Mouse (Mus musculus) erythroblast, embryonic 14.5 days (primary cell): ENCODE results near the gene Lrch1. TPM values are rescaled to one million over a fixed set of nuclear protein-coding genes. Genes with fewer than 3 reads are reported as not detected.

Source experiments
- H3K27me3 ChIP-seq: 2 replicates; pipeline ENCODE4 v1.6.1; 2012; ENCODE audit warnings: inconsistent platforms; ENCODE audit not compliant: control insufficient read depth
- H3K36me3 ChIP-seq: 2 replicates; pipeline ENCODE4 v1.6.1; 2012; ENCODE audit warnings: mild to moderate bottlenecking, inconsistent platforms; ENCODE audit not compliant: control insufficient read depth
- H3K4me1 ChIP-seq: 2 replicates; pipeline ENCODE4 v1.6.1; 2012; ENCODE audit warnings: inconsistent platforms; ENCODE audit not compliant: control insufficient read depth
- H3K4me3 ChIP-seq: replicated peaks from 2 replicates; pipeline ENCODE3; 2012; ENCODE audit warnings: moderate library complexity, mild to moderate bottlenecking, inconsistent platforms
- H3K9me3 ChIP-seq: 2 replicates; pipeline ENCODE4 v1.6.1; 2012; ENCODE audit warnings: low read length, inconsistent platforms, mixed read lengths; ENCODE audit not compliant: control insufficient read depth
- GATA1 ChIP-seq: IDR thresholded peaks from 2 replicates; pipeline ENCODE4 v1.6.1; 2012; ENCODE audit warnings: low read length, inconsistent platforms, mixed read lengths
- TAL1 ChIP-seq: IDR thresholded peaks from 3 replicates; pipeline ENCODE4 v1.6.1; 2012; ENCODE audit warnings: low read length, inconsistent platforms, mixed read lengths
- polyA plus RNA-seq: library from polyadenylated mRNA; stranded (reverse); fragments of >175 nt; gene quantifications from 2 replicates; pipeline ENCODE4 v1.2.3, GENCODE M21; 2012

The Lrch1 gene
- polyA plus RNA-seq, 1 experiment: 0.31 TPM

DNA sequence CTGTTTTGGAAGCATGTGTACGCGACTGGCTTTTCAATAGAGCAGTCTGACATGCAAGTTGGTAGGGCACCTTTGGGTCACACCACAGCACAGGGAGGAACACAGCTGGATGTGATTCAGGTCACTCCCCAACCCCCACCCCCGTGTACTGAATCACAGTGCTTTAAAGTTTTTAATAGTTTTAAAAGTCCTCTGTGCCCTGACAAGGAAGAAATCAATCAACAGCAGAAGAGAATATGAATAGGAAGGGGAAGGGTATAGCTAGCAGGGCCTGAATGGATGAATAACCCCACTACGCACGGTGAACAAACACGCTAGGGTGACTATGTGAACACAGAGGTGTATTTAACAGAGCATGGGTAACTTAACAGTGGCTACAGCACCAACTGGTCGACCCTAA lies 6.1 kb downstream of the Lrch1 start:
- TF ChIP-seq GATA1: no peak
- TF ChIP-seq TAL1: no peak
- H3K27me3 ChIP-seq: no peaks in the 10 kb centered on the region
- peaks cover 19% of the 10 kb centered on the region for H3K36me3 ChIP-seq
- peaks cover 52% of the 10 kb centered on the region for H3K4me1 ChIP-seq
- no peaks in the 10 kb centered on the region for H3K9me3 ChIP-seq
- H3K4me3 ChIP-seq: no peak overlapping the region

GRCm38 (mm10) chr14:74940741-74941140 lies 6.9 kb downstream of the Lrch1 start:
- Histone ChIP-seq H3K9me3 (no peaks in the 10 kb centered on the region), H3K4me3 (no peak overlapping the region), H3K36me3 (peaks cover 19% of the 10 kb centered on the region), H3K4me1 (peaks cover 50% of the 10 kb centered on the region), H3K27me3 (no peaks in the 10 kb centered on the region)
- TF ChIP-seq GATA1 (no peak), TAL1 (no peak)

- Histone ChIP-seq H3K9me3 (no peaks in the 10 kb centered on the region), H3K36me3 (peaks cover 17% of the 10 kb centered on the region), H3K4me1 (peaks cover 38% of the 10 kb centered on the region), H3K4me3 (no peak overlapping the region), H3K27me3 (no peaks in the 10 kb centered on the region)
- TF ChIP-seq GATA1 (no peak), TAL1 (no peak)
Observed at GRCm38 (mm10) chr14:74939355-74939754, 8.3 kb downstream of the Lrch1 start.

DNA sequence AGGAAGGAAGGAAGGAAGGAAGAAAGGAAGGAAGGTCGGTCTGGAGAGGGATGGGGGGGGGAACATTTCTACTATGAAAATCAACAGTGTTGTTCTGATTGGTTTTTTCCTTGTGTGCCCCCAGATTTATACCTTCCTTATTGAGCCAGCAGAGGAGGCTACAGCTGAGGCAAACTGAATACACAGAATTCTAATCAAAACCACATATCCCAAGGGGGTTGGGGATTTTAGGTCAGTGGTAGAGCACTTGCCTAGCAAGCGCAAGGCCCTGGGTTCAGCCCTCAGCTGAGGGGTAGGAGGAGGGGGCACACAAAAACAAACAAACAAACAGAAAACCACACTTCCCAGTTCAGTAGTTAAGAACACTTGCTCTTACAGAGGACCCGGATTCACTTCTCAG lies 8.8 kb downstream of the Lrch1 start:
- TF ChIP-seq GATA1 (no peak), TAL1 (no peak)
- Histone ChIP-seq H3K36me3 (peaks cover 17% of the 10 kb centered on the region), H3K27me3 (no peaks in the 10 kb centered on the region), H3K4me1 (peaks cover 38% of the 10 kb centered on the region), H3K9me3 (no peaks in the 10 kb centered on the region), H3K4me3 (no peak overlapping the region)

- H3K4me1 ChIP-seq: peaks cover 34% of the 10 kb centered on the region
- peaks cover 13% of the 10 kb centered on the region for H3K36me3 ChIP-seq
- no peak overlapping the region for H3K4me3 ChIP-seq
- H3K27me3 ChIP-seq: no peaks in the 10 kb centered on the region
- H3K9me3 ChIP-seq: no peaks in the 10 kb centered on the region
- TF ChIP-seq TAL1 (no peak), GATA1 (no peak)
Observed at GRCm38 (mm10) chr14:74936557-74937261, 11.0 kb downstream of the Lrch1 start.

DNA sequence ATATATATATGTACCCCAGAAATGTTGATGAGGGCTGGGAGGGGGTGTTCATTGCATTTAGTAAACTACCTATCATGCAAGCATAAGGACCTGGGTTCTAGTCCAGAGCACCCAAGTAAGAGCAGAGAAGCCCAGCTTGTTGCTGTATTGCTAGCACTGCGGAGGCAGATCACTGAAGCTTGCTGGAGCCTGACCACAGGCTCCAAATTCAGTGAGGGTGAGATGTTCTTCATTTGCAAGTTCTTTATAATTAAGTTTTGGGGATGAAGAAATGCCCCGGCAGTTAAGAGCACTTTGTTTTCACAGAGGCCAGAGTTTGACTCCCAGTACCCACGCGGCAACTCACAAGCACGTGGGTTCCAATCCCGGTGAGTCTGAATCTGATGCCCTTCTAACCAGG lies 12.6 kb downstream of the Lrch1 start:
- Histone ChIP-seq H3K36me3 (peaks cover 3% of the 10 kb centered on the region), H3K4me3 (no peak overlapping the region)

DNA sequence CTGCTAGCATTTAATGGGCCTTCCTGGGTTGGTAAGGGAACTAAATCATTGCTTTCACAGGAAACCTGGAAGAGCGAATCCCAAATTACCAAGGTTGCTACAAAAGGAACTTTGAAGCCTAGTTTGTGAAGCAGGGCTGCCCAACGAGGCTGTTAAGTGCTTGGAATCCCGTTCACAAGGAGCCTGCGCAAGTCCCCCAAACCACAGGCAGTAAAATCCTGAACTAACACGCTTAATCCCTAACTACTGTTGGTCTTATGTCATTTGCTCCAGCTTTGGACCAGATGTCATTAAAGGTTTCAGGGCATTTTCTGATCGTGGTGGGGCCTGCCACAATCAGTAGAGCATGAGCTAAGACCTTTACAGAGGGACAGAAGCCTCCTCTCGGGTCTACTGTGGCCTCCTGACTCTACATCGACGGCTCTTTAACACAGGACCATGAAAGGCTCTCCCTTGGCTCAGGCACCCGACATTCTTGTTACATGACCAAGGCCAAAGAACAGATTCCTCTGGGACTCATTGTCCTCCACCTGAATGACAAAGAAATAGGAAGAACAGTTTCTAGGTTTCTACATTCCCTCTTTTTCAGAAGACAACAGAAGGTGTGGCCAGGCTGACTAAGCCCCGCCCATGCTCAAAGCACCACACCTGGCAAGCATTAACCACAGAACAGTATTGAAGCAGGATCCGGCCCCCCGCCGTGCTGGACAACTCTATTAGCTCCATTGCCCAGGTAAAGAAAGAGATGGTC lies 13.5 kb downstream of the Lrch1 start:
- Histone ChIP-seq H3K4me3 (no peak overlapping the region), H3K9me3 (no peaks in the 10 kb centered on the region), H3K4me1 (peaks cover 39% of the 10 kb centered on the region), H3K36me3 (peaks cover 4% of the 10 kb centered on the region), H3K27me3 (no peaks in the 10 kb centered on the region)
- TF ChIP-seq GATA1 (no peak), TAL1 (no peak)

More for the DNA sequence above, 12.6 kb downstream of the Lrch1 start:
- TF ChIP-seq TAL1: no peak
- Histone ChIP-seq H3K9me3 (no peaks in the 10 kb centered on the region), H3K27me3 (no peaks in the 10 kb centered on the region), H3K4me1 (peaks cover 33% of the 10 kb centered on the region)

DNA sequence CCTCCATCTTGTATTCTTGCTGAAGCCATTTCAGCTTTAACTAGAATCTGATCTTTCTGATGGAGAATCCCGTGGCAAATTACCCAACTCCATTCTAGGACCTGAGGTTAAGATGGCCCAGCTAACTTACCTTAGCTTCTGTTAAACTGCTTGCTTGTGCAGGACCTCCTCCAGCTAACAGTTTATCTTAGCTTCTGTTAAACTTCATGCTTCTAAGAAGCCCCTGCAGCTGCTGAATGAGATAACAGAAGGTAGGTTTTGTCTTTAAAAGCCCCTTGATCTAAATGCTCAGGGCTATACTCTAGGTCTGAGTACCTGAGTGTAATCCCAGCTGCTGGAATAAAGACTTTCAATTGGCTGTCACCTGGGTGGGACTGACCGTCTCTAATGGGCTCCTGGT lies 17.9 kb downstream of the Lrch1 start:
- H3K9me3 ChIP-seq: no peaks in the 10 kb centered on the region
- TF ChIP-seq GATA1 (no peak), TAL1 (no peak)
- no peaks in the 10 kb centered on the region for H3K27me3 ChIP-seq
- H3K4me3 ChIP-seq: no peak overlapping the region
- peaks cover 9% of the 10 kb centered on the region for H3K36me3 ChIP-seq
- peaks cover 23% of the 10 kb centered on the region for H3K4me1 ChIP-seq

GRCm38 (mm10) chr14:74928809-74929432 lies 18.8 kb downstream of the Lrch1 start:
- no peaks in the 10 kb centered on the region for H3K27me3 ChIP-seq
- TF ChIP-seq TAL1: no peak
- peaks cover 9% of the 10 kb centered on the region for H3K36me3 ChIP-seq
- no peak overlapping the region for H3K4me3 ChIP-seq
- H3K9me3 ChIP-seq: no peaks in the 10 kb centered on the region
- peaks cover 23% of the 10 kb centered on the region for H3K4me1 ChIP-seq
